Mouse (Mus musculus) layer of hippocampus, postnatal 25 days (tissue): ENCODE measurements around the gene Acrbp. TPM values are rescaled to one million over a fixed set of nuclear protein-coding genes. Genes with fewer than 3 reads are reported as not detected.

Experiments
- DNase-seq, 2 experiments: peaks; one replicate each; pipeline ENCODE4 v3.0.0; 2022; ENCODE audit warnings: mixed read lengths in 2 of 2, low spot score in 1 of 2; ENCODE audit errors: extremely low spot score in 1 of 2
- total RNA-seq, 2 experiments: library from RNA; stranded (reverse); gene quantifications; 2 replicates each; pipeline ENCODE4 v1.2.3; 2021

Gene Acrbp
- total RNA-seq, 2 experiments from 2014 or later = 8.2 to 12.4 TPM

- no peak for DNase-seq
Measured at GRCm38 (mm10) chr6:125067571-125067995, 18.1 kb downstream of the Acrbp start, which contains the start of gene Lpar5. Gene Lpar5 (plus strand): TSS chr6:125067920.

GRCm38 (mm10) chr6:125071170-125071895, 21.8 kb downstream of the Acrbp start:
- DNase-seq = no peak

GRCm38 (mm10) chr6:125071896-125072279, 22.4 kb downstream of the Acrbp start:
- DNase-seq = peak; percentile 63 to 66

- no peak for DNase-seq
Measured at GRCm38 (mm10) chr6:125073825-125074224, 24.3 kb downstream of the Acrbp start.

- no peak for DNase-seq
Measured at GRCm38 (mm10) chr6:125081394-125081793, 31.9 kb downstream of the Acrbp start.

- DNase-seq = peak; percentile 64 to 76
Measured at GRCm38 (mm10) chr6:125081797-125082560, 32.5 kb downstream of the Acrbp start.

- no peak for DNase-seq
Measured at GRCm38 (mm10) chr6:125082801-125083386, 33.4 kb downstream of the Acrbp start.

GRCm38 (mm10) chr6:125084424-125084823, 34.9 kb downstream of the Acrbp start:
- peak in 1 of 2 experiments; percentile 48 for DNase-seq

GRCm38 (mm10) chr6:125087937-125088336, 38.4 kb downstream of the Acrbp start:
- DNase-seq = no peak

- peak in 1 of 2 experiments; percentile 48 for DNase-seq
Measured at GRCm38 (mm10) chr6:125088561-125089321, 39.3 kb downstream of the Acrbp start.

- DNase-seq = peak; percentile 61 to 62
Measured at GRCm38 (mm10) chr6:125089521-125090321, 40.2 kb downstream of the Acrbp start.

- DNase-seq = no peak
Measured at GRCm38 (mm10) chr6:125090341-125091085, 41.0 kb downstream of the Acrbp start.

GRCm38 (mm10) chr6:125092372-125092771, 42.9 kb downstream of the Acrbp start:
- no peak for DNase-seq

GRCm38 (mm10) chr6:125094843-125095242, 45.4 kb downstream of the Acrbp start:
- no peak for DNase-seq

- peak; percentile 86 to 93 for DNase-seq
Measured at GRCm38 (mm10) chr6:125095391-125096278, 46.1 kb downstream of the Acrbp start, which contains the start of gene Chd4. Gene Chd4 (plus strand): TSS chr6:125095981.

GRCm38 (mm10) chr6:125096279-125096596, 46.7 kb downstream of the Acrbp start:
- no peak for DNase-seq

- DNase-seq = peak in 1 of 2 experiments; percentile 35
Measured at GRCm38 (mm10) chr6:125096597-125097345, 47.3 kb downstream of the Acrbp start.
